Mouse (Mus musculus) liver, embryonic 14.5 days (tissue): ENCODE measurements at regions not wholly inside any gene's neighbourhood (a gene's known extent, or its start where the extent isn't known, plus 50 kb on each side); places are given as distances from the start of the nearest gene placed in this dataset.

Experiments
- CTCF ChIP-seq: IDR thresholded peaks from 2 replicates; pipeline ENCODE4 v1.5.1; 2016; ENCODE audit warnings: antibody characterized with exemption, low read depth, control low read depth
- EP300 ChIP-seq: IDR thresholded peaks from 2 replicates; pipeline ENCODE4 v1.6.1; 2016; ENCODE audit warnings: antibody characterized with exemption, low read depth

- TF ChIP-seq CTCF: no peak
- TF ChIP-seq EP300: no peak
Measured at GRCm38 (mm10) chr2:92687702-92688101, 88.2 kb downstream of the Chst1 start.
